In the genomic region with DNA sequence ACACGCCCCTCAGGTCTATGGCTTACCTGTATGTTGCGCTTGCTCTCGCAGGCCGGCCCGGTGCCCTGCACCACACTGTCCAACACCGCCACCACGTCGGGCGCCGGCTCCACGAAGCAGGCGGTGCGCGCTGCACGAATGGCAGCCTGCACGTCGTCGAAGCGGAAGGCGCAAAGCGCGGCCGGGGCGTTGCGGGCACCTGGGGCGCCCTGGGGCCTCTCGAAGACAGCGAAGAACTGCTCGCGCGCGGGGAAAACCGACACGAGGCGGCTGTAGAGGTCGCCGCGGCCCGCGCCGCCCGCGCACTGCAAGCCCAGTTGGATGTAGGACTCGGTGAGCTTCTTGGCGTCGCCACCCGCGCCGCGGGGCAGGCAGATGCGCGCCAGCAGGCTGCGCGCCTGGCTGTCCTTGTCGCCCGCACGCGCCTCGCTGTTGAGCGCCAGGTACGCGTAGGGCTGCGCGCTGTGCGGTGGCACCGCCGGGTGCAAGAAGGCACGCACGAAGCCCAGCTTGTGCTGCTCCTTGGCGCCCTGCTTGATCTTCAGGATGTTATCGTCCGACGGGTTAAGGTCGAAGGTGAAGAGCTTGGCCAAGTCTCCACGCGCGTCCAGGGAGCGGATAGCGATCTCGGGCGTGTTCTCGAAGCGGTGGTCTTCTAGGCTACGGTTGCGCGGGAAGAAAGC, we compare ENCODE assay signal across 7 mouse cellular contexts. TPM values are rescaled to one million over a fixed set of nuclear protein-coding genes. Genes with fewer than 3 reads are reported as not detected.
DNase-seq lines count a peak whose midpoint lies in the region; ATAC-seq and TF ChIP-seq lines count a peak whose summit lies in the region.

No protein-coding gene starts in this region.

- peaks cover 10% of the 10 kb centered on the region; the same call in 1 of the 2 replicates for H3K79me2 ChIP-seq in liver, adult 2 months (ENCODE audit: control insufficient read depth, insufficient read depth, low read length)

- no peak for TF ChIP-seq CTCF in liver, adult 2 months (IDR thresholded peaks at IDR 0.05; ENCODE audit: low read depth, low read length)
- no peak for TF ChIP-seq CTCF in bone marrow macrophage, adult 2 months (IDR thresholded peaks at IDR 0.05; ENCODE audit: low read depth, low read length)
- TF ChIP-seq CTCF in stomach, postnatal 0 days (IDR thresholded peaks at IDR 0.05; ENCODE audit: low read depth) = no peak

- no peaks in the 10 kb centered on the region for H3K36me3 ChIP-seq in liver, adult 2 months (ENCODE audit: control insufficient read depth, insufficient read depth, low read length)
- H3K36me3 ChIP-seq in heart, embryonic 16.5 days (ENCODE audit: control insufficient read depth, insufficient read depth) = no peaks in the 10 kb centered on the region
- H3K36me3 ChIP-seq in lung, embryonic 16.5 days (ENCODE audit: control insufficient read depth, insufficient read depth, low read length) = peaks cover 2% of the 10 kb centered on the region; the same call in 1 of the 2 replicates
- H3K36me3 ChIP-seq in stomach, postnatal 0 days (ENCODE audit: control insufficient read depth, insufficient read depth, low read length) = no peaks in the 10 kb centered on the region

- ATAC-seq in heart, embryonic 16.5 days (replicated peaks; ENCODE audit: extremely low read depth, insufficient read depth, low FRiP score) = no peak
- ATAC-seq in lung, embryonic 16.5 days (ENCODE audit: low read depth) = no peak
- ATAC-seq in stomach, postnatal 0 days (ENCODE audit: low FRiP score, low TSS enrichment) = no peak

- H3K27ac ChIP-seq in liver, adult 2 months (replicated peaks; ENCODE audit: insufficient read depth, low read depth, low read length) = peak overlapping the region; percentile 37
- H3K27ac ChIP-seq in bone marrow macrophage, adult 2 months (ENCODE audit: insufficient read depth, low read depth, low read length) = peak overlapping the region; percentile 55; the same call in 1 of the 2 replicates
- H3K27ac ChIP-seq in heart, embryonic 16.5 days (ENCODE audit: low read length) = peak overlapping the region; percentile 78
- peak overlapping the region; percentile 89 for H3K27ac ChIP-seq in lung, embryonic 16.5 days (ENCODE audit: low read length)
- H3K27ac ChIP-seq in stomach, postnatal 0 days (replicated peaks) = peak overlapping the region; percentile 53; the same call in 1 of the 2 replicates

- peaks cover 4% of the 10 kb centered on the region; the same call in 1 of the 2 replicates for H3K4me1 ChIP-seq in liver, adult 2 months (ENCODE audit: control insufficient read depth, insufficient read depth, low read length)
- peaks cover 49% of the 10 kb centered on the region for H3K4me1 ChIP-seq in bone marrow macrophage, adult 2 months (ENCODE audit: control insufficient read depth, insufficient read depth, low read length)
- peaks cover 11% of the 10 kb centered on the region for H3K4me1 ChIP-seq in heart, embryonic 16.5 days (ENCODE audit: control insufficient read depth, insufficient read depth, low read length)
- peaks cover 68% of the 10 kb centered on the region for H3K4me1 ChIP-seq in lung, embryonic 16.5 days (replicated peaks; ENCODE audit: control insufficient read depth, insufficient read depth, low read length)
- H3K4me1 ChIP-seq in stomach, postnatal 0 days (replicated peaks; ENCODE audit: control insufficient read depth, insufficient read depth) = peaks cover 3% of the 10 kb centered on the region

- peak overlapping the region; percentile 81 for H3K9ac ChIP-seq in liver, adult 2 months (ENCODE audit: low read depth, low read length)
- H3K9ac ChIP-seq in heart, embryonic 16.5 days (ENCODE audit: low read length) = peak overlapping the region; percentile 75
- peak overlapping the region; percentile 84 for H3K9ac ChIP-seq in lung, embryonic 16.5 days (ENCODE audit: low read length)
- H3K9ac ChIP-seq in stomach, postnatal 0 days (ENCODE audit: low read length) = peak overlapping the region; percentile 68

- peak overlapping the region; percentile 79 for H3K4me3 ChIP-seq in liver, adult 2 months (ENCODE audit: insufficient read depth, low read depth, low read length)
- H3K4me3 ChIP-seq in bone marrow macrophage, adult 2 months (ENCODE audit: insufficient read depth, low read length) = peak overlapping the region; percentile 94
- peak overlapping the region; percentile 61 for H3K4me3 ChIP-seq in heart, embryonic 16.5 days (ENCODE audit: low read length)
- H3K4me3 ChIP-seq in lung, embryonic 16.5 days (ENCODE audit: low read length) = peak overlapping the region; percentile 80
- peak overlapping the region; percentile 60 for H3K4me3 ChIP-seq in stomach, postnatal 0 days (ENCODE audit: low read depth, low read length)

- no peak for TF ChIP-seq EP300 in stomach, postnatal 0 days (optimal IDR thresholded peaks at IDR 0.05)

- no peak for DNase-seq in liver, adult 2 months (ENCODE audit: extremely low read depth, low read depth, low spot score)
- no peak for DNase-seq in liver
- peak; percentile 39 for DNase-seq in stomach, postnatal 0 days (ENCODE audit: low spot score)
- DNase-seq in spleen, adult 18-20 months = no peak

- H3K4me2 ChIP-seq in heart, embryonic 16.5 days (ENCODE audit: low read depth, low read length) = peak overlapping the region; percentile 68
- peak overlapping the region; percentile 81 for H3K4me2 ChIP-seq in lung, embryonic 16.5 days (ENCODE audit: low read depth, low read length)
- H3K4me2 ChIP-seq in stomach, postnatal 0 days (replicated peaks; ENCODE audit: low read depth) = peak overlapping the region; percentile 81

- peaks cover 9% of the 10 kb centered on the region for H3K9me3 ChIP-seq in heart, embryonic 16.5 days (replicated peaks; ENCODE audit: control insufficient read depth, low read length)
- no peaks in the 10 kb centered on the region for H3K9me3 ChIP-seq in lung, embryonic 16.5 days (ENCODE audit: control insufficient read depth, low read length)
- no peaks in the 10 kb centered on the region for H3K9me3 ChIP-seq in stomach, postnatal 0 days (ENCODE audit: control insufficient read depth, low read length)

- TF ChIP-seq POLR2A in liver, adult 2 months (IDR thresholded peaks at IDR 0.05; ENCODE audit: extremely low read depth, insufficient read depth, low read length) = no peak
- TF ChIP-seq POLR2A in bone marrow macrophage, adult 2 months (IDR thresholded peaks at IDR 0.05; ENCODE audit: borderline replicate concordance, low read depth, low read length) = no peak

- WGBS in liver, adult 2 months = 5% methylated on average over 85 of the region's 86 CpGs
- WGBS in heart, embryonic 16.5 days = 1% methylated on average over 86 of the region's 86 CpGs
- WGBS in lung, embryonic 16.5 days = under 1% methylated on average over 82 of the region's 86 CpGs
- WGBS in stomach, postnatal 0 days = 2% methylated on average over 86 of the region's 86 CpGs

- H3K27me3 ChIP-seq in liver, adult 2 months (ENCODE audit: control insufficient read depth, insufficient read depth, low read length) = peaks cover 9% of the 10 kb centered on the region; the same call in 1 of the 2 replicates
- H3K27me3 ChIP-seq in heart, embryonic 16.5 days (ENCODE audit: control insufficient read depth, insufficient read depth, low read length) = peaks cover 8% of the 10 kb centered on the region
- peaks cover 9% of the 10 kb centered on the region; the same call in 1 of the 2 replicates for H3K27me3 ChIP-seq in lung, embryonic 16.5 days (ENCODE audit: control insufficient read depth, insufficient read depth, low read depth, low read length)
- H3K27me3 ChIP-seq in stomach, postnatal 0 days (ENCODE audit: control insufficient read depth, insufficient read depth, low read length) = no peaks in the 10 kb centered on the region; the same call in 1 of the 2 replicates

RNA-seq across cellular contexts. Expression of gene Plxnd1, which starts 1.2 kb away (rescaled TPM):
- 12.4 and 17.4 TPM in 2 replicates for total RNA-seq in liver, adult 2 months (2014; rRNA removed)
- 12.1 and 18.4 TPM in 2 replicates for polyA plus RNA-seq in liver, adult 2 months (2012; rRNA removed)
- polyA plus RNA-seq in bone marrow macrophage, adult 2 months (2012; ENCODE audit: insufficient read depth, insufficient read length, missing spikeins) = 205 and 222 TPM in 2 replicates
- 46.0 and 49.6 TPM in 2 replicates for polyA plus RNA-seq in heart, embryonic 16.5 days (2015; fragmentation: Nextera tagmentation; extraction: Ambion mirVana)
- polyA plus RNA-seq in lung, embryonic 16.5 days (2015; fragmentation: Nextera tagmentation; extraction: Ambion mirVana) = 45.2 and 47.8 TPM in 2 replicates
- polyA plus RNA-seq in stomach, postnatal 0 days (2015; fragmentation: Nextera tagmentation; extraction: Ambion mirVana) = 9.7 and 10.4 TPM in 2 replicates

RNA-seq across cellular contexts. Expression of gene H1foo, which starts 48.9 kb away (rescaled TPM):
- not detected in 2 replicates for total RNA-seq in liver, adult 2 months (2014; rRNA removed)
- polyA plus RNA-seq in liver, adult 2 months (2012; rRNA removed) = not detected in 2 replicates
- polyA plus RNA-seq in bone marrow macrophage, adult 2 months (2012; ENCODE audit: insufficient read depth, insufficient read length, missing spikeins) = not detected in 2 replicates
- polyA plus RNA-seq in heart, embryonic 16.5 days (2015; fragmentation: Nextera tagmentation; extraction: Ambion mirVana) = not detected in 2 replicates
- polyA plus RNA-seq in lung, embryonic 16.5 days (2015; fragmentation: Nextera tagmentation; extraction: Ambion mirVana) = not detected in 2 replicates
- polyA plus RNA-seq in stomach, postnatal 0 days (2015; fragmentation: Nextera tagmentation; extraction: Ambion mirVana) = not detected in 2 replicates

Comparison
In these comparisons a context has a peak if more than half of its experiments do, and no peak if none do; other contexts are left out.
1. H3K27ac ChIP-seq: peak in every context shown above with its lines; median percentile 89 in lung, embryonic 16.5 days; 78 in heart, embryonic 16.5 days; 55 in bone marrow macrophage, adult 2 months; 53 in stomach, postnatal 0 days; 37 in liver, adult 2 months.